Mouse (Mus musculus): Measurements from ENCODE around the gene Fndc1. TPM values are rescaled to one million over a fixed set of nuclear protein-coding genes. Genes with fewer than 3 reads are reported as not detected.

Fndc1 gene
- total and polyA plus RNA-seq, 3 experiments: 0.14 to 0.34 (median 0.17) TPM

GRCm38 (mm10) chr17:7746841-7747240, 80.3 kb downstream of the Fndc1 start:
- dilution Hi-C loops (cut with MboI; ENCODE audit: extremely low pct_ligation_motif_present, extremely low pct_unique_long_range_greater_than_20kb, low sequenced_read_pairs): no loop called here
- Histone ChIP-seq H3K4me3 (replicated peaks in 1 of 3; ENCODE audit: low read depth in 2 of 3, low read length in 2 of 3, poor library complexity in 1 of 3) (no peak overlapping the region), H3K4me2 (ENCODE audit: insufficient read depth, low read depth, poor library complexity, severe bottlenecking) (no peak overlapping the region), H3K9me3 (replicated peaks; ENCODE audit: low read length) (no peaks in the 10 kb centered on the region), H3K4me1 (ENCODE audit: control insufficient read depth in 1 of 2, insufficient read depth in 2 of 2) (peaks cover 0 to 26% of the 10 kb centered on the region in 2 experiments; a peak in 2 of 4 replicates), H3K36me3 (replicated peaks in 1 of 2; ENCODE audit: control insufficient read depth in 1 of 2, insufficient read depth in 1 of 2, low read length in 1 of 2) (no peaks in the 10 kb centered on the region), H3K9ac (ENCODE audit: insufficient read depth, low read depth) (no peak overlapping the region), H3K27ac (ENCODE audit: insufficient read depth, low read depth) (no peak overlapping the region), H3K79me2 (replicated peaks; ENCODE audit: control insufficient read depth, extremely low read depth, insufficient read depth, poor library complexity, severe bottlenecking) (no peaks in the 10 kb centered on the region), H3K27me3 (replicated peaks) (no peaks in the 10 kb centered on the region)
- in situ Hi-C loops (cut with MboI; ENCODE audit: low pct_ligation_motif_present, low pct_unique_long_range_greater_than_20kb, low sequenced_read_pairs): no loop called here
- no peak for TF ChIP-seq USF1 (IDR thresholded peaks at IDR 0.05; ENCODE audit: low read depth, low read length)
- TF ChIP-seq HCFC1 (IDR thresholded peaks at IDR 0.05; ENCODE audit: low read depth, low read length): no peak
- no peak for TF ChIP-seq CTCF (conservative IDR thresholded peaks at IDR 0.05 in 1 of 2, IDR thresholded peaks at IDR 0.05 in 1 of 2; ENCODE audit: low read depth in 2 of 2, low read length in 2 of 2)
- TF ChIP-seq KAT2A (IDR thresholded peaks at IDR 0.05; ENCODE audit: insufficient replicate concordance, low read length): no peak
- no peak for TF ChIP-seq CHD2 (IDR thresholded peaks at IDR 0.05; ENCODE audit: low read length)
- no peak for TF ChIP-seq SMC3 (IDR thresholded peaks at IDR 0.05; ENCODE audit: low read depth, low read length)
- TF ChIP-seq SIN3A (IDR thresholded peaks at IDR 0.05; ENCODE audit: low read length): no peak
- no peak for TF ChIP-seq E2F4 (IDR thresholded peaks at IDR 0.05; ENCODE audit: insufficient replicate concordance, low read depth, low read length)
- TF ChIP-seq PAX5 (IDR thresholded peaks at IDR 0.05; ENCODE audit: low read length): no peak
- TF ChIP-seq TCF12 (IDR thresholded peaks at IDR 0.05; ENCODE audit: low read depth, low read length): no peak
- no peak for TF ChIP-seq MAFK (IDR thresholded peaks at IDR 0.05; ENCODE audit: insufficient replicate concordance, low read length)
- no peak for TF ChIP-seq POLR2AphosphoS2 (IDR thresholded peaks at IDR 0.05; ENCODE audit: low read depth, low read length)
- no peak for TF ChIP-seq TBP (conservative IDR thresholded peaks at IDR 0.05; ENCODE audit: low read depth, low read length)
- TF ChIP-seq MYC (IDR thresholded peaks at IDR 0.05; ENCODE audit: low read depth, low read length): no peak
- no peak for TF ChIP-seq JUND (conservative IDR thresholded peaks at IDR 0.05; ENCODE audit: low read depth, low read length)
- TF ChIP-seq ELF1 (IDR thresholded peaks at IDR 0.05; ENCODE audit: low read depth, low read length): no peak
- TF ChIP-seq NELFE (IDR thresholded peaks at IDR 0.05; ENCODE audit: low read depth, low read length): no peak
- no peak for TF ChIP-seq JUN (IDR thresholded peaks at IDR 0.05; ENCODE audit: insufficient read depth, low read depth, low read length)
- no peak for TF ChIP-seq MXI1 (IDR thresholded peaks at IDR 0.05; ENCODE audit: low read depth, low read length)
- DNase-seq (ENCODE audit: extremely low read depth): no peak

DNA sequence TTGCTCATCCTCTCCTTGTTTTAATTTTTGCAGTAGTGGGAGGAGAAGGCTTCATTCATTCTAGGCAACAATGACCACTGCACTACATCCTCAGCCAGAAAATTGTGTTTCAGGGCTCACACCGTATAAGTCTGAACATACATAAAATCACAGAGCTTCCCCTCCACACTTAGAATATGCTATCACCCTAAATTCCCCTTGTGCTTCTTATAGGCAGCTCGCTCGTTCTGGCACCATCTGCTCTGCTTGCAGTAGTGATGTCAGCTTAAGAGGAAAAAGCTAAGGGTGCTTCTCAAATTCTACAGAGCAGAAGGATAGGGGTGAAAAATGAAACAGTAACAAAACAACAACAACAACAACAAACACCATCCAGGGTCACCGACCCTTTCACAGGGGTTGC, 82.1 kb downstream of the Fndc1 start:
- dilution Hi-C loops (cut with MboI; ENCODE audit: extremely low pct_ligation_motif_present, extremely low pct_unique_long_range_greater_than_20kb, low sequenced_read_pairs) (no loop called here), in situ Hi-C loops (cut with MboI; ENCODE audit: low pct_ligation_motif_present, low pct_unique_long_range_greater_than_20kb, low sequenced_read_pairs) (no loop called here)
- TF ChIP-seq MAX (IDR thresholded peaks at IDR 0.05; ENCODE audit: low read length): no peak
- no peak for TF ChIP-seq MAZ (IDR thresholded peaks at IDR 0.05; ENCODE audit: low read depth, low read length)
- no peak for TF ChIP-seq ZMIZ1 (IDR thresholded peaks at IDR 0.05; ENCODE audit: low read depth, low read length)
- TF ChIP-seq BHLHE40 (IDR thresholded peaks at IDR 0.05; ENCODE audit: low read depth, low read length): no peak
- no peak for TF ChIP-seq MEF2A (IDR thresholded peaks at IDR 0.05; ENCODE audit: borderline replicate concordance, low read depth, low read length)
- no peak for TF ChIP-seq ZNF384 (IDR thresholded peaks at IDR 0.05; ENCODE audit: low read depth, low read length)
- TF ChIP-seq RCOR1 (conservative IDR thresholded peaks at IDR 0.05; ENCODE audit: low read depth, low read length): no peak
- TF ChIP-seq NELFE (IDR thresholded peaks at IDR 0.05; ENCODE audit: low read depth, low read length): no peak
- TF ChIP-seq CHD2 (IDR thresholded peaks at IDR 0.05; ENCODE audit: low read length): no peak
- TF ChIP-seq RAD21 (IDR thresholded peaks at IDR 0.05; ENCODE audit: low read depth, low read length): no peak
- no peak overlapping the region for H3K27ac ChIP-seq (ENCODE audit: insufficient read depth, low read depth)
- no peak overlapping the region for H3K4me3 ChIP-seq (replicated peaks in 1 of 3; ENCODE audit: low read depth in 2 of 3, low read length in 2 of 3, poor library complexity in 1 of 3)
- no peaks in the 10 kb centered on the region for H3K27me3 ChIP-seq (replicated peaks)
- no peaks in the 10 kb centered on the region for H3K9me3 ChIP-seq (replicated peaks; ENCODE audit: low read length)
- H3K9ac ChIP-seq (ENCODE audit: insufficient read depth, low read depth): no peak overlapping the region
- H3K4me2 ChIP-seq (ENCODE audit: insufficient read depth, low read depth, poor library complexity, severe bottlenecking): no peak overlapping the region
- no peak for DNase-seq (ENCODE audit: extremely low read depth)
- H3K36me3 ChIP-seq (replicated peaks in 1 of 2; ENCODE audit: control insufficient read depth in 1 of 2, insufficient read depth in 1 of 2, low read length in 1 of 2): no peaks in the 10 kb centered on the region
- peaks cover 0 to 26% of the 10 kb centered on the region in 2 experiments; a peak in 2 of 4 replicates for H3K4me1 ChIP-seq (ENCODE audit: control insufficient read depth in 1 of 2, insufficient read depth in 2 of 2)
- H3K79me2 ChIP-seq (replicated peaks; ENCODE audit: control insufficient read depth, extremely low read depth, insufficient read depth, poor library complexity, severe bottlenecking): no peaks in the 10 kb centered on the region
